Mouse (Mus musculus): ENCODE results near the gene Phka2. TPM values are rescaled to one million over a fixed set of nuclear protein-coding genes. Genes with fewer than 3 reads are reported as not detected.

Phka2 gene
- polyA plus RNA-seq, 1 experiment from 2014 or later: 16.5 TPM

DNA sequence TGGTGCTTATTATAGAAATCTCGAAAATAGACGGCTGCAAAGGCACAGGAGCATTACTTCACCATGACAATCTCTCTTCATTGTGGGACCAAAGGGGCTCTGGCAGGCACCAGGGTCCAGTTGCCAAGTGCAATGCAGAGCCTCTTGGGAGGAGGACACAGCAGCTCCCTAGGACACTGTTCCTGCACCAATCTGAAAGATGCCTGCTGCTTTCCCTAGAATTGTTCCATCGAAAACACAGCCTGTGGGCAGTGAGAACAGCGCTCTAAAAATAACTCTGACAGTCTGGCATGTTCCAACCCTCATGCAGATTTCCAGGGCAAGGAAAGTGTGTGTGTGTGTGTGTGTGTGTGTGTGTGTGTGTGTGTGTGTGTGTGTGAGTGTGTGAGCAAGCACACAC lies 86.6 kb downstream of the Phka2 start:
- Histone ChIP-seq H3K4me3 (ENCODE audit: low read depth, low read length) (no peak overlapping the region), H3K27me3 (ENCODE audit: control insufficient read depth, insufficient read depth, low read length) (no peaks in the 10 kb centered on the region), H3K4me1 (ENCODE audit: control insufficient read depth, insufficient read depth, low read length) (no peaks in the 10 kb centered on the region), H3K9ac (replicated peaks; ENCODE audit: low read depth, low read length) (no peak overlapping the region), H3K9me3 (ENCODE audit: control insufficient read depth, low read length) (no peaks in the 10 kb centered on the region), H3K27ac (ENCODE audit: low read depth, low read length) (no peak overlapping the region), H3K36me3 (ENCODE audit: control insufficient read depth, insufficient read depth, low read length) (no peaks in the 10 kb centered on the region), H3K4me2 (ENCODE audit: low read depth, low read length) (no peak overlapping the region)
- 73% methylated on average over 4 of the region's 4 CpGs for WGBS
- ATAC-seq (ENCODE audit: low read depth): no peak

GRCm38 (mm10) chrX:160590147-160590546 lies 88.2 kb downstream of the Phka2 start:
- Histone ChIP-seq H3K27ac (ENCODE audit: low read depth, low read length) (no peak overlapping the region), H3K4me2 (ENCODE audit: low read depth, low read length) (no peak overlapping the region)

DNA sequence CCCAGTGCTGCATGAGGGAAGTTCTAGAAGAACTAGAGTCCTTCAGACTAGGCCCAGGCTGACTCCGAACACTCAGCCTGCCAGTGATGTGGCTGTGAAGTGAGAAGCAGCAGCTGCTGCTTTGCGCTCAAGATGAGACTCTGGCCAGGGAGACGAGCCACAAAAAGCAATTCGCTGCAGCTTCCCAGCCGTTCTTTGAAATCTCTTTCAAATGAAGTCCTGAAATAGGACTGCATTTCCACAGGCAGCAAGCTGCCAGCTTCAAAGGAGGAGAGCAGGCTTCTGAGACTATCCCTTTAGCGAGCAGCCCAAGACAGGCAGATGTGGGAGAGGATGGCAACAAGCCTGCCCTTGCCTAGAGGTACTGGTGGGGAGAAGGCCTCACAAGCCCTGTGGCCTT lies 91.0 kb downstream of the Phka2 start:
- H3K4me1 ChIP-seq (ENCODE audit: control insufficient read depth, insufficient read depth, low read length): no peaks in the 10 kb centered on the region
- H3K4me2 ChIP-seq (ENCODE audit: low read depth, low read length): no peak overlapping the region

More at GRCm38 (mm10) chrX:160590147-160590546, 88.2 kb downstream of the Phka2 start:
- 96% methylated on average over 7 of the region's 7 CpGs for WGBS
- Histone ChIP-seq H3K27me3 (ENCODE audit: control insufficient read depth, insufficient read depth, low read length) (no peaks in the 10 kb centered on the region), H3K36me3 (ENCODE audit: control insufficient read depth, insufficient read depth, low read length) (no peaks in the 10 kb centered on the region), H3K9me3 (ENCODE audit: control insufficient read depth, low read length) (no peaks in the 10 kb centered on the region), H3K4me3 (ENCODE audit: low read depth, low read length) (no peak overlapping the region), H3K4me1 (ENCODE audit: control insufficient read depth, insufficient read depth, low read length) (no peaks in the 10 kb centered on the region), H3K9ac (replicated peaks; ENCODE audit: low read depth, low read length) (no peak overlapping the region)
- ATAC-seq (ENCODE audit: low read depth): no peak

DNA sequence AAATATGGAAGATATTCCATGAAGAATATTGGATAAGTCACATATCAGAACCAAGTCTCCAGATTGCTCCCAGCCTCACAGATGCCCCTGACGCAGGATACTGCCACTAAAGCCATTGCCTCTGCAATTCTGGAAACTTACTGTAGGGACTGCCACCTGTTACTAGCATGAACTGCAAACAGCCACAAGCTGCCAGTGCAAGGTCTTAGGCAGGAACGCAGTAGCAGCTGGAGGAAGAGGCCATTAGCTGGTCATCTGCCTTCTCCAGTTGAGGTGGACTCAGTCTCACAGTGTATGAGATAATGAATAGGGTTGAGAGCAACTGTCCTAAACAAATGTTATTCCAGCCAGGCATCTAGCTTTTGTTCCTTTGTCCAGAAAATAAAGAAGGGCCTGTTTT lies 96.1 kb downstream of the Phka2 start:
- Histone ChIP-seq H3K9ac (replicated peaks; ENCODE audit: low read depth, low read length) (no peak overlapping the region), H3K4me1 (ENCODE audit: control insufficient read depth, insufficient read depth, low read length) (0 out of 2 replicates have a peak, but pooled peaks cover 4% of the 10 kb centered on the region), H3K4me3 (ENCODE audit: low read depth, low read length) (no peak overlapping the region), H3K9me3 (ENCODE audit: control insufficient read depth, low read length) (no peaks in the 10 kb centered on the region), H3K27ac (ENCODE audit: low read depth, low read length) (no peak overlapping the region), H3K4me2 (ENCODE audit: low read depth, low read length) (no peak overlapping the region), H3K27me3 (ENCODE audit: control insufficient read depth, insufficient read depth, low read length) (no peaks in the 10 kb centered on the region), H3K36me3 (ENCODE audit: control insufficient read depth, insufficient read depth, low read length) (no peaks in the 10 kb centered on the region)
- no peak for ATAC-seq (ENCODE audit: low read depth)
- WGBS: 64% methylated on average over 2 of the region's 2 CpGs

More for the DNA sequence above, 91.0 kb downstream of the Phka2 start:
- no peaks in the 10 kb centered on the region for H3K27me3 ChIP-seq (ENCODE audit: control insufficient read depth, insufficient read depth, low read length)
- H3K4me3 ChIP-seq (ENCODE audit: low read depth, low read length): no peak overlapping the region
- no peak for ATAC-seq (ENCODE audit: low read depth)
- WGBS: 70% methylated on average over 6 of the region's 6 CpGs
- H3K27ac ChIP-seq (ENCODE audit: low read depth, low read length): no peak overlapping the region
- no peaks in the 10 kb centered on the region for H3K36me3 ChIP-seq (ENCODE audit: control insufficient read depth, insufficient read depth, low read length)
- H3K9me3 ChIP-seq (ENCODE audit: control insufficient read depth, low read length): no peaks in the 10 kb centered on the region
- no peak overlapping the region for H3K9ac ChIP-seq (replicated peaks; ENCODE audit: low read depth, low read length)

- Histone ChIP-seq H3K9ac (replicated peaks; ENCODE audit: low read depth, low read length) (no peak overlapping the region), H3K36me3 (ENCODE audit: control insufficient read depth, insufficient read depth, low read length) (no peaks in the 10 kb centered on the region), H3K4me1 (ENCODE audit: control insufficient read depth, insufficient read depth, low read length) (0 out of 2 replicates have a peak, but pooled peaks cover 4% of the 10 kb centered on the region), H3K27ac (ENCODE audit: low read depth, low read length) (peak overlapping the region; percentile 40; the same call in 1 of the 2 replicates), H3K9me3 (ENCODE audit: control insufficient read depth, low read length) (no peaks in the 10 kb centered on the region), H3K27me3 (ENCODE audit: control insufficient read depth, insufficient read depth, low read length) (no peaks in the 10 kb centered on the region), H3K4me2 (ENCODE audit: low read depth, low read length) (no peak overlapping the region), H3K4me3 (ENCODE audit: low read depth, low read length) (no peak overlapping the region)
- ATAC-seq (ENCODE audit: low read depth): peak; percentile 85
- 34% methylated on average over 3 of the region's 3 CpGs for WGBS
Measured at GRCm38 (mm10) chrX:160598562-160599458, 96.8 kb downstream of the Phka2 start.

GRCm38 (mm10) chrX:160601053-160601452 lies 99.1 kb downstream of the Phka2 start:
- Histone ChIP-seq H3K36me3 (ENCODE audit: control insufficient read depth, insufficient read depth, low read length) (no peaks in the 10 kb centered on the region), H3K4me3 (ENCODE audit: low read depth, low read length) (no peak overlapping the region), H3K27me3 (ENCODE audit: control insufficient read depth, insufficient read depth, low read length) (no peaks in the 10 kb centered on the region), H3K9me3 (ENCODE audit: control insufficient read depth, low read length) (no peaks in the 10 kb centered on the region), H3K27ac (ENCODE audit: low read depth, low read length) (no peak overlapping the region), H3K4me2 (ENCODE audit: low read depth, low read length) (no peak overlapping the region), H3K9ac (replicated peaks; ENCODE audit: low read depth, low read length) (no peak overlapping the region), H3K4me1 (ENCODE audit: control insufficient read depth, insufficient read depth, low read length) (0 out of 2 replicates have a peak, but pooled peaks cover 4% of the 10 kb centered on the region)
- ATAC-seq (ENCODE audit: low read depth): no peak
- 41% methylated on average over 3 of the region's 3 CpGs for WGBS

- no peak overlapping the region for H3K4me2 ChIP-seq (ENCODE audit: low read depth, low read length)
- H3K36me3 ChIP-seq (ENCODE audit: control insufficient read depth, insufficient read depth, low read length): no peaks in the 10 kb centered on the region
- 0 out of 2 replicates have a peak, but pooled peaks cover 4% of the 10 kb centered on the region for H3K4me1 ChIP-seq (ENCODE audit: control insufficient read depth, insufficient read depth, low read length)
- WGBS: 94% methylated on average over 1 of the region's 1 CpGs
- H3K27ac ChIP-seq (ENCODE audit: low read depth, low read length): no peak overlapping the region
- no peaks in the 10 kb centered on the region for H3K9me3 ChIP-seq (ENCODE audit: control insufficient read depth, low read length)
- no peak overlapping the region for H3K9ac ChIP-seq (replicated peaks; ENCODE audit: low read depth, low read length)
- no peaks in the 10 kb centered on the region for H3K27me3 ChIP-seq (ENCODE audit: control insufficient read depth, insufficient read depth, low read length)
- no peak for ATAC-seq (ENCODE audit: low read depth)
- H3K4me3 ChIP-seq (ENCODE audit: low read depth, low read length): no peak overlapping the region
Measured at GRCm38 (mm10) chrX:160602770-160603169, 100.8 kb downstream of the Phka2 start.

DNA sequence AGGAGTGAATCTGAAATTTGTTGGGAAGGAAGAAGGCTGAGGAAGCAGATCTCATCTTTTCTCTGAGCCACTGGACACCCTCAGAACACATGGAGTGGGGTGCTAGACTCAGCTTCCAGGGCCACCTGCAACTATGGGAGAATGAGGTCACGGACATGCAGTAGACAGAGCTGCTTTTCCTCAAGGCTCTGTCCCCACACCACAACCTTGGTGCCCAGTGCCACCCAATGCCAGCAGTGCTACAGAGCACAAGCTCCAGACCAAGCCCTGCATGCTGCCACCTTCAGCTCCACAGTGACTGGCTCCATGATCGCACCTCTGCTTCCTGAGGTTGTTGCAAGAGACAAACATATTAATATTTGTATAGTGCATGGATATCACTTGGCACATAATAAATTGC lies 101.3 kb downstream of the Phka2 start:
- H3K4me1 ChIP-seq (ENCODE audit: control insufficient read depth, insufficient read depth, low read length): 0 out of 2 replicates have a peak, but pooled peaks cover 4% of the 10 kb centered on the region
- H3K27me3 ChIP-seq (ENCODE audit: control insufficient read depth, insufficient read depth, low read length): no peaks in the 10 kb centered on the region
- no peak overlapping the region for H3K4me2 ChIP-seq (ENCODE audit: low read depth, low read length)
- no peaks in the 10 kb centered on the region for H3K9me3 ChIP-seq (ENCODE audit: control insufficient read depth, low read length)
- no peak overlapping the region for H3K4me3 ChIP-seq (ENCODE audit: low read depth, low read length)
- WGBS: 88% methylated on average over 2 of the region's 2 CpGs
- no peak overlapping the region for H3K27ac ChIP-seq (ENCODE audit: low read depth, low read length)
- no peak overlapping the region for H3K9ac ChIP-seq (replicated peaks; ENCODE audit: low read depth, low read length)
- no peak for ATAC-seq (ENCODE audit: low read depth)
- no peaks in the 10 kb centered on the region for H3K36me3 ChIP-seq (ENCODE audit: control insufficient read depth, insufficient read depth, low read length)

GRCm38 (mm10) chrX:160603981-160604541 lies 102.1 kb downstream of the Phka2 start:
- ATAC-seq (ENCODE audit: low read depth): no peak
- Histone ChIP-seq H3K4me2 (ENCODE audit: low read depth, low read length) (no peak overlapping the region), H3K27me3 (ENCODE audit: control insufficient read depth, insufficient read depth, low read length) (no peaks in the 10 kb centered on the region), H3K27ac (ENCODE audit: low read depth, low read length) (no peak overlapping the region), H3K4me3 (ENCODE audit: low read depth, low read length) (no peak overlapping the region), H3K9me3 (ENCODE audit: control insufficient read depth, low read length) (no peaks in the 10 kb centered on the region), H3K9ac (replicated peaks; ENCODE audit: low read depth, low read length) (no peak overlapping the region), H3K4me1 (ENCODE audit: control insufficient read depth, insufficient read depth, low read length) (0 out of 2 replicates have a peak, but pooled peaks cover 2% of the 10 kb centered on the region), H3K36me3 (ENCODE audit: control insufficient read depth, insufficient read depth, low read length) (no peaks in the 10 kb centered on the region)
- 67% methylated on average over 6 of the region's 6 CpGs for WGBS
